Mouse (Mus musculus) lung, postnatal 0 days (tissue): ENCODE results near the gene Olfr763.

Experiments used
- CTCF ChIP-seq: IDR thresholded peaks from 2 replicates; pipeline ENCODE4 v1.5.1; 2016; ENCODE audit warnings: antibody characterized with exemption, mild to moderate bottlenecking
- EP300 ChIP-seq: IDR thresholded peaks from 2 replicates; pipeline ENCODE4 v1.6.1; 2016; ENCODE audit warnings: antibody characterized with exemption, mild to moderate bottlenecking, control low read depth

GRCm38 (mm10) chr10:129026018-129026662 is 15.5 kb downstream of the Olfr763 start:
- TF ChIP-seq CTCF, result peak; percentile 64
- TF ChIP-seq EP300, result no peak
